Mouse (Mus musculus): ENCODE data around the gene Zfp386.
"Not testable (repeated sequence)": the region's sequence is repeated elsewhere in the genome, so short reads cannot be mapped to it uniquely, and the experiment has no call there.

The Zfp386 gene

GRCm38 (mm10) chr12:116047440-116048377, at the start of gene Zfp386:
Zfp386 (plus strand) TSS chr12:116047724.
- DNase-seq (ENCODE audit: low spot score in 2 of 2) = peak; percentile 98

GRCm38 (mm10) chr12:115999784-116000183, 47.7 kb upstream of the Zfp386 start:
- peak; percentile 42 to 48 for DNase-seq (ENCODE audit: low spot score in 2 of 2)

GRCm38 (mm10) chr12:116002946-116003345, 44.6 kb upstream of the Zfp386 start:
- not testable (repeated sequence) for DNase-seq (ENCODE audit: low spot score in 2 of 2)

GRCm38 (mm10) chr12:116010812-116011211, 36.7 kb upstream of the Zfp386 start:
- DNase-seq (ENCODE audit: low spot score in 2 of 2) = peak; percentile 77 to 79

- DNase-seq (ENCODE audit: low spot score in 2 of 2) = peak in 1 of 2 experiments; percentile 39
Observed at GRCm38 (mm10) chr12:116028095-116028494, 19.4 kb upstream of the Zfp386 start.

DNA sequence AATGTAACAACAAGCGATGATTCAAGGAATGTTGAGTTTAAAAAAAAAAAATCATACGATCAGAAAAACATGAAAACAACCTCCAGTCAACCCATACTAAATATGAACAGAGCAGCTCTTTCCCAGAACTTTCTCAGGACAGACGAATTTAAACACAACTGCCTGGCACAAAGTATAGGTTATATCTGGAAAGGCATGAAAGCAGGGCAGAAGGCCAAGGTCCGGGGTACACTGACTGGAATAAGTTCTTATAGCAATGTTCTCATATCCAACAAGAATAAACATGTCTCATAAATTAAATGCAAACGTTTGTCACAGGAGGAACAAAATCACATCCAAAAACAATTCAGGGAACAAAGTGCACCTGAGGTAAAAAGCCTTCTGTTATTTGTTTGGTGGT, 12.2 kb upstream of the Zfp386 start:
- DNase-seq (ENCODE audit: low spot score in 2 of 2) = no peak

- no peak for DNase-seq (ENCODE audit: low spot score in 2 of 2)
Observed at GRCm38 (mm10) chr12:116044785-116045184, 2.7 kb upstream of the Zfp386 start.

GRCm38 (mm10) chr12:116048766-116049165, 1.2 kb downstream of the Zfp386 start:
- no peak for DNase-seq (ENCODE audit: low spot score in 2 of 2)

- no peak for DNase-seq (ENCODE audit: low spot score in 2 of 2)
Observed at GRCm38 (mm10) chr12:116049236-116049635, 1.7 kb downstream of the Zfp386 start.

DNA sequence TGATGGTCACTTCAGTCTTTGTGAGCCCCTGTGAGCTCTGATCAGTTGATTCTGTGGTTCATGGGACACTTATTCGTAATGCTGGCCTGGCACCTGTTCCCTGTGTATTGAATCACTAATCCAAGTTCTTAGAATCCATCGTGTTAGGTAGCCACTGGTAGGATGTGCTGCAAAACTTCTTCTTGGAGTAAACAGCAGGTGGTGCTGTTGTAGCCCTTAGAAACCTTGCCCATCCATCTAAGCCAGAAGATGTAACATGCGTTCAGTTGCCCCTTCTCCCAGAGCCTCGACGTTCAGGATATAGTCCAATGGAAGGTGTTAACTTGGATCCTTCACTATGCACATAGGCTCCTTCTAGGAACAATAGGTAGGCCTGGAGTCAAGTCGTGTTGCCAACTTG, 2.2 kb downstream of the Zfp386 start:
- DNase-seq (ENCODE audit: low spot score in 2 of 2) = peak in 1 of 2 experiments; percentile 31

GRCm38 (mm10) chr12:116054342-116054741, 6.8 kb downstream of the Zfp386 start:
- no peak for DNase-seq (ENCODE audit: low spot score in 2 of 2)

- no peak for DNase-seq (ENCODE audit: low spot score in 2 of 2)
Observed at GRCm38 (mm10) chr12:116056112-116056511, 8.6 kb downstream of the Zfp386 start.

- DNase-seq (ENCODE audit: low spot score in 2 of 2) = no peak
Observed at GRCm38 (mm10) chr12:116061561-116062193, 14.2 kb downstream of the Zfp386 start.

GRCm38 (mm10) chr12:116062194-116062583, 14.7 kb downstream of the Zfp386 start:
- DNase-seq (ENCODE audit: low spot score in 2 of 2) = no peak

DNA sequence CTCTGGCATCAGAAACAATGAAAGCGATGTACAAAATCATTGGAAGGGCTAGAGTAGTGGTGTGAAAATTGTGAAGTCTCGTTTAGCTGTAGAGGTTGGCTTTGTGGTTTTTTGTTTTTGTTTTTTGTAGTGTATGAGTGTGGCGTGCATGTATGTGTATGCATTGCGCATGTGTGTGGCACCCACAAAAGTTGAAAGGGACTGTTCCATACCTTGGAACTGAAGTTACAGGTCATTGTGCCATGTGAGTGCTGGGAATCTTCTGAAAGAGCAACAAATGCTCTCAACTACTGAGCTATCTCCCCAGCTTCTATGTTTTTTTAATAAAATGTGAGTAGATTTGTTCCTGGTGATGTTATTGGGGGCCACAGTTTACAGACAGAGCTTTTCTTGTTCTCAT, 15.5 kb downstream of the Zfp386 start:
- no peak for DNase-seq (ENCODE audit: low spot score in 2 of 2)

- DNase-seq (ENCODE audit: low spot score in 2 of 2) = no peak
Observed at GRCm38 (mm10) chr12:116071023-116071422, 23.5 kb downstream of the Zfp386 start.

GRCm38 (mm10) chr12:116077074-116077854, 29.7 kb downstream of the Zfp386 start, which contains the start of gene Vipr2:
Vipr2 (plus strand) TSS chr12:116077726.
- peak; percentile 32 to 57 for DNase-seq (ENCODE audit: low spot score in 2 of 2)

DNA sequence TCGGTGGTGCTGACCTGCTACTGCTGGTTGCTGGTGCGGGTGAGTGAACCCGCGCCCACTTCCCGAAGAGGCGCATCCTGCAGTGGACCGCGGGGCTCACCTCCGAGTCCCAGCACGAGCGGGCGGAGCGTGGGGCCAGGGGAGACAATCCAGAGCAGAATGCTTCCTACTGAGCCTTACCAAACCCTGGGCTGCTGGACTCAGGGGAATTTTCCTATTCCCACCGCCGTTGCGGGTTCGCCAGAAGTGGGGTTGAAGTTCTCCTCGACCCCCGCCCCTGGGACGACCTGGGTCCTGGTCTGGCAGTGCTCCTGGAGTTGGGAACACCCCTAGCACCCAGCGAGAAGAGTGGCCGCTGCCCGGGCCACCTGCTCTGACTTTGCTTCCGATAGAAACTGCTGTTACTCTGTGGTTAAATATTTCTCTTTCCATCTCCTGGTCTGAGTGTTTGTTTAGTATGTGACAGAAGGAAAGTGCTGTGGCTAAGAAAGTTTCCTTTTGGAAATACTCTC, 30.4 kb downstream of the Zfp386 start:
- no peak for DNase-seq (ENCODE audit: low spot score in 2 of 2)

DNA sequence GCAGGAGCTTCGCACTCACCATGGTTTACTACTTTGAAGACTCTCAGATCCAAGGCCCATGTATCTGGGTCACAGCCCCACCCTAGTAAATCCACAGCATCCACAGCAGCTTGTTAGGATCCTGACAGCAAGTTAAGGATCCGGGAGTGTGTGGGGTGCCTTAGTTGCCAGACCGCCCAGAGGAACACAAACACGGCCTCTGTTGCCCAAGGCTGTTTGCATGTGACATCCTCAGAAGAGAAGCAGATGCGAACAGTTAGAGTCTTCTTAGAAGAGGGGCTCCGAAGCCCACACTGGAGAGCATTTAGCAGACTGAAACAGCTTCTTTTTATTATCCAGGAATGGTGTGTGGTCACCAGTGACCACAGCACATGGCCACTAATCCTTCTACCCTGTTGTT, 35.6 kb downstream of the Zfp386 start:
- no peak for DNase-seq (ENCODE audit: low spot score in 2 of 2)

- DNase-seq (ENCODE audit: low spot score in 2 of 2) = no peak
Observed at GRCm38 (mm10) chr12:116084294-116084693, 36.8 kb downstream of the Zfp386 start.

GRCm38 (mm10) chr12:116086951-116087600, 39.6 kb downstream of the Zfp386 start:
- no peak for DNase-seq (ENCODE audit: low spot score in 2 of 2)

All from thymus, postnatal 10 days (tissue).